Mouse (Mus musculus) left cerebral cortex, adult 11 months (tissue): ENCODE data around the gene Gpkow.
"Not testable (repeated sequence)": the region's sequence is repeated elsewhere in the genome, so short reads cannot be mapped to it uniquely, and the experiment has no call there.

Source experiments
- DNase-seq: peaks from one replicate; pipeline ENCODE4 v3.0.0; 2022; ENCODE audit warnings: low spot score

Gpkow gene

GRCm38 (mm10) chrX:7688321-7688720 is 8.6 kb upstream of the Gpkow start:
- no peak for DNase-seq

GRCm38 (mm10) chrX:7690486-7690885 is 6.4 kb upstream of the Gpkow start:
- no peak for DNase-seq

GRCm38 (mm10) chrX:7692862-7693261 is 4.1 kb upstream of the Gpkow start:
- DNase-seq = no peak

DNA sequence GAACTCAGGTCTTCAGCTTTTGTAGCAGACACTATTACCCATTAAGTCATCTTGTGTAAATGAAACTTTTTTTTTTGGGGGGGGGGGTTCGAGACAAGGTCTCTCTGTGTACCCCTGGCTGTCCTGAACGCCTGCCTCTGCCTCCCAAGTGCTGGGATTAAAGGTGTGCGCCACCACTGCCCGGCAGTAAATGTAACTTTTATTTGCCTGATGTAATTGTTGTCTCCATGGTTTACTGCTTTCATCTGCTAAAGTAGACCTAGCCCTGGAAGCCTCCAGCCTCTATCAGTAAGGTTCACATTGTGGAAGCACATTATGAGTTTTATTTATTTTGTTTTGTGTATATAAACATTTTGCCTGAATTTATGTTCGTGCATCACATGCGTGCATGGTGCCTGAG is 411 bp upstream of the Gpkow start:
- no peak for DNase-seq

GRCm38 (mm10) chrX:7713764-7714134 is 16.8 kb downstream of the Gpkow start:
- not testable (repeated sequence) for DNase-seq

GRCm38 (mm10) chrX:7714135-7714899 is 17.4 kb downstream of the Gpkow start, which contains the start of gene Wdr45:
Wdr45 (plus strand) TSS chrX:7714333.
- peak; percentile 92 for DNase-seq

- not testable (repeated sequence) for DNase-seq
Observed at GRCm38 (mm10) chrX:7716058-7716457, 19.1 kb downstream of the Gpkow start.

DNA sequence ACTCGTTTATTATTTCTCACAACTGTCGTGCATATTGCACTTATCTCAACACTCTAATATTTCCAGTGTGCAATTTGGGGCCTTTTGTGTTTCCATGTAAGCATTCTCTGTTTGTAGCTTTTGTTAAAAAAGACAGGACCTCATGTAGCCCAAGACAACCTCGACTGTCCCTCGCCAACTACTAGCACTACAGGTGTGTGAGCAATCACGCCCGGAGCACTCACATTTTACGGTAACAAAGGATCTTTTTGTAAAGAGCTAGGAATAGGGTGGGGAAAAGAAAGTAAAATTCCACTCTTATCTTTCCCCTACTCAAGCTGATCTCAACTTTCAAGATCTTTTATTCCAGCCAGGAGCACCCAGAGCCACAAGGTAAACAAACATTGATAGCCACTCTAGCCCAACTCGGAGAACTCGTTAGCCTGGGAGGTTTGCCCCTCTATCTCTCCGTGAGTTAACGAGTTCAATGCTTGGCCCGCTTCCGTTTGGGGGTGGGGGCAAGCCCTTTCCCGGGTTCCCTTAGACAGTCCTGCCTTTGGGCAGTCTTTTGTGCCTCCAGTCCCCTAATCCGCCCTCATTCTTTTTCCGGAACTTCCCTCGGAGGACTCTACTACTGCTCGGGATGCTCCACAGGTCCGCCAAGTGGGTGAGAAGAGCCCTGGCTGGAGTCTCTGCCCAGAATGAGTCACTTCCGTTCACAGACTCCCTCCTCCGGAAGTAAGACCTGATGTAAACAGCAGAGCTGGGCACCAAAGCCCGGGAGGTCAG is 24.8 kb downstream of the Gpkow start, which contains the start of gene Gm45208:
Gene Gm45208, plus strand, starts transcription at position 732 of the 768 bp plus-strand sequence.
- peak; percentile 46 for DNase-seq

- no peak for DNase-seq
Observed at GRCm38 (mm10) chrX:7722282-7722611, 25.3 kb downstream of the Gpkow start.

DNA sequence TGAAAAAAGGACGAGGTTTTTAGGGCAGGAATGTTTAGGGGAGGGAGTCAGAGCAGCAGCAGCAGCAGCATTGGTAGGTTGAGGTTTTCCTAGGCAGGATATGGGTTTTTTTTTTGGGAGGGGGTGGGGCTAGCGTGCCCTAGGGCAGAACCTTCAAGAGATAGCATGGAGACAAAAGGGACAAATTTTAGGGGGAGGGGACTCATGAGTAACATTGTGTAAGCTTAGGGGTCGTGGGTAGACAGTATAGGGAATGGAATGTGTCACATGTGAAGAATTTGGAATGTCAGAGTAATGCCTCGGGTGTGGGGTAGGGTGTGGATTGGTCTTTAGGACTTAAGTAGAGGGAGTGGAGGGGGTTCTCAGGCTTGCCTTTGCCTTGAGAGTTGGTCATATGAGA is 25.8 kb downstream of the Gpkow start:
- DNase-seq = no peak

DNA sequence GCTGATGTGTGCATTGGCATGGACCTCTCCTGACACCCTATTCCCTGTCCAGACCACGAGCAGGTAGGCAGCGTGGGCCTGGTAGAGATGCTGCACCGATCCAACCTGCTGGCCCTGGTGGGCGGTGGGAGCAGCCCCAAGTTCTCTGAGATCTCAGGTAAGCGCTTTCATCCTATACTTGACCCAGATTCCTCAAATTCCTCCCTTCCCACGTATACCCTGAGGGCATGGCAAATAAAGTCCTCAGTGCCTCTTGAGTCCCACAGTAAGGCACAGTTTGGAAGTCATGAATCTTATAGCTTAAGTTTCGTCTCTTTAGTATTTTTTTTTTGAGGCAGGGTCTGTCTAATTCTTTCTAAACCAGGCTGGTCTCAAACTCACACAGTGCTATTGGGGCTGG is 27.2 kb downstream of the Gpkow start:
- DNase-seq = no peak

DNA sequence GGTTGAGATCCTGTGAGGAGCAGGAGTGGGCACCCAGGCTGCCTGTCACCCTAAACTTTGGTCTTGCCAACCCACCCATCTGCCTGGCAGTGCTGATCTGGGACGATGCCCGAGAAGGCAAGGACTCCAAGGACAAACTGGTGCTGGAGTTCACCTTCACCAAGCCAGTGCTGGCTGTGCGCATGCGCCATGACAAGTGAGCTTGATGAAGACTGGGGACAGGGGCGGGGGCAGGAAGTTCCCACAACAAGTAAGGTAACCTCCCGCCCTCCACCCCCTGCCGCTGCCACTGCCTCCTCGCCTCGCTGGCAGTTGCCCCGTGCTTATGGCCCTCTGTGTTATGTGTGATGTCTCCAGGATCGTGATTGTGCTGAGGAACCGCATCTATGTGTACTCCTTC is 28.9 kb downstream of the Gpkow start:
- no peak for DNase-seq

GRCm38 (mm10) chrX:7727176-7727575 is 30.2 kb downstream of the Gpkow start:
- no peak for DNase-seq

DNA sequence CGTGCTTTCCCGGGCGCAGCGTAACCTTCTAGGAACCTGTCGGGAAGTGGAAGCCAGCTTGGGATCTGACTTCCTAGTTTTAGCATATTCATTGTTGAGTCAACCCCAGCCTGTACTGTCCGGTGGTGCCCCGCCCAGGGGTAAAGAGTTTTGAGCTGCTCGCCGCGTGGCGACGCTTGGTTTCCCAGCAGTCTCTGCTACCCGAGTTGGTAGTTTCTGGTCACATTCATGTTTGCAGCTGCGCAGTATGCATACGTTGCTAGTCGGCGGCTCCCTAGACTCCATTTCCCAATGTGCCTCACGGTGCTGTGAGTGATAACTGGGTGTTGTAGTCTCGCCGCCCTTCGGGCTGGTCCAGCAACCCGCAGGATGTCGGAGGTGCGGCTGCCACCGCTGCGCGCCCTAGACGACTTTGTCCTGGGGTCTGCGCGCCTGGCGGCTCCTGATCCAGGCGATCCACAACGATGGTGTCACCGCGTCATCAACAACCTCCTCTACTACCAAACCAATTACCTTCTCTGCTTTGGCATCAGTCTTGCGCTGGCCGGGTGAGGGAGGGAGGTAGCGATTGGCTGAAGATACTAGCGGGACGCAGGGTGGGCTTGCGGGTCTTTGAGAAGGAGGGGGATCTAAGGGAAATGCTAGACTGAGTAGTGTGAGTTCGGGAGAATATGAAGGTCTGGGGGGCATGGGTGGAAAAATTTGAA is 31.4 kb downstream of the Gpkow start, which contains the start of gene Praf2:
Gene Praf2, plus strand, starts transcription at position 225 of the 707 bp plus-strand sequence.
- peak; percentile 79 for DNase-seq

DNA sequence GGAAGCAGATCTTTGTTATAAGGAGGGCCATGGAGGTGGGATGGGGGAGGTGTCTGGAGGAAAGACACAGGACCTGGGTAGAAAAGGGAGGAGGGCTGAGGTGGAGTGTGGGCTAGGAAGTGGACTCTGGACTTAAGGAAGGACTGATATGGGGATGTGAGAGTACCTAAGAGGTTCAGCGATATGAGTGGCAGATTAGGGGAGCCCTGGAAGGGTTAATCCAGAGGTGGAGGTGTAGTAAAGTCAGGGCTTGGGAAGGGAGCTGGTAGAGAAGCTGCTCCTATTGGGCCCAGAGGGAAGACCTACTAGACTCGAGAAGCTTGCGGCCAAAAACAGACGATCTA is 32.0 kb downstream of the Gpkow start:
- no peak for DNase-seq

GRCm38 (mm10) chrX:7733571-7734156 is 36.7 kb downstream of the Gpkow start:
- DNase-seq = peak; percentile 39

DNA sequence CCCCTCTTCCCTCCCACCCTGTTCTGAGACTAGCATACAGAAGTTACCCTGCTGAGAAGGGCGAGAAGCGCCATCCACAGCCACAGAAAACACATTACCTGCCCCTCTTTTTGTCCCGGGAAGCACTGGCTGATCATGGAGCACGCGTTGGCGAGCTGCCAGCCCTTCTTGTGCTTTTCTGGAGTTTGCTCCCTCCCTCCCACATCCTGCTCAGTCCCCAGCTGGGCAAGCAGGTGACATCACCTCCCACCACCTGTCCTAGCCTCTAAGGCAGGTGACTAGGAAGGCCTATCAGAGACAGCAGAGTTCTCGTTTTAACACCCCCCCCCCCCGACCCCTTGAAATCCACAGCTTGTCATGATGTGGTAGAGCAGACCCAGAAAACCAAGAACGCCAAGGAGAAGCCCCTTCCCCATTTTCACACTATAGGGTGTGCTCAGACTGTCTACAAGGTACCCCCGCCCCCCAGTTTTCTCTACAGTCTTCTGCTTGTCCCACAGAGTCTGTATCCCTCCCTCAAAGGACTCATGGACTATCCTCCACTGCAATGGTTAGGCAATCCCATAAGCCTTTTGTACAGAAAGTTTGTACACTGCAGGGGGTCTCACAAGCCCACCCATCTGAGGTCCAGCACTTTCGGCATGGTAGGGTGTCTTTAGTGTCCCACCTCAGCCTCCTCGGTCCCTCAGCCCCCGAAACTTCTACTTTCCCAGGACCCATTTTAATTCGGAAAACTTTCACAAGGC is 42.6 kb downstream of the Gpkow start:
- DNase-seq = no peak

- no peak for DNase-seq
Observed at GRCm38 (mm10) chrX:7740082-7740819, 43.3 kb downstream of the Gpkow start.

DNA sequence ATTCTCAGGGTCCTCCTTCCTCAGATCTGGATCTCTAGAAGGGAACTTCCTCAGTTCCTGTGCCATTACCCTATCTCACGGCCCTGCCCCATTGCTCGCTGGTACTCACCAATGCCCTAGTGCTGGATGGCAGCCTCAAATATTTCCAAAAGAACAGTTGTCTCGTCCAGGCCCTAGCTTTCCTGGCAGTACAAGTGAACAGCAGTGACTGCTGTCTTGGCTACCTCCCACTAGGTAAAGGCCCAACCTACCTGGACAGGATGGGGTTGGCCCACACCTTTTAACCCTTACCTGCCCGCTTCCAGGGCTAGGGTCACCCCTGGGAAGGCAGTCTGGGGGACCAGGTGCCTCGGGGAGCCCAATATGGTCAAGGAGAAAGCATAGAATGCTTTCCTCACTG is 44.2 kb downstream of the Gpkow start:
- DNase-seq = no peak

DNA sequence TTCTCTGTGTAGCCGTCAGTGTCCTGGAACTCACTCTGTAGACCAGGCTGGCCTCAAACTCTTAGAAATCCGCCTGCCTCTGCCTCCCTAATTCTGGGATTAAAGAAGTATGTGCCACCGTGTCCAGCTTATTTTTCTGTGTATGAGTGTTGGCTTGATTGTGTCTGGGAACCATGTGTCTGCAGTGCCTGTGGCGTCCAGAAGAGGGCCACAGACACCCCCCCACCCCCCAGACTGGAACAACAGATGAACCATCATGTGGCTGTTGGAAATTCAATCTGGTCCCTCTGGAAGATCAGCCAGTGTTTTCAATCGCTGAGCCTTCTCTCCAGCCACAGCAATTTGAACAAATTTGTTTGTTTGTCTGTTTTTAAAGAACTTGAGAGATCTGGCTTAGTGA is 46.5 kb downstream of the Gpkow start:
- DNase-seq = no peak

GRCm38 (mm10) chrX:7744940-7745339 is 48.0 kb downstream of the Gpkow start:
- DNase-seq = no peak
